Mouse (Mus musculus): ENCODE measurements around the gene Ptov1. TPM values are rescaled to one million over a fixed set of nuclear protein-coding genes. Genes with fewer than 3 reads are reported as not detected.

Gene Ptov1
- polyA plus RNA-seq, 1 experiment from 2014 or later = 525 TPM

- Histone ChIP-seq H3K4me3 (peak overlapping the region; percentile 62), H3K9me3 (no peaks in the 10 kb centered on the region), H3K27me3 (replicated peaks; ENCODE audit: low read depth, poor library complexity, severe bottlenecking) (no peaks in the 10 kb centered on the region), H3K36me3 (replicated peaks) (peaks cover 30% of the 10 kb centered on the region), H3K27ac (replicated peaks) (peak overlapping the region; percentile 83), H3K4me1 (peaks cover 76% of the 10 kb centered on the region)
- peak; percentile 26 for DNase-seq (ENCODE audit: low spot score)
- WGBS = 36% methylated on average over 26 of the region's 26 CpGs
Observed at GRCm38 (mm10) chr7:44853596-44854355, 15.8 kb downstream of the Ptov1 start.

DNA sequence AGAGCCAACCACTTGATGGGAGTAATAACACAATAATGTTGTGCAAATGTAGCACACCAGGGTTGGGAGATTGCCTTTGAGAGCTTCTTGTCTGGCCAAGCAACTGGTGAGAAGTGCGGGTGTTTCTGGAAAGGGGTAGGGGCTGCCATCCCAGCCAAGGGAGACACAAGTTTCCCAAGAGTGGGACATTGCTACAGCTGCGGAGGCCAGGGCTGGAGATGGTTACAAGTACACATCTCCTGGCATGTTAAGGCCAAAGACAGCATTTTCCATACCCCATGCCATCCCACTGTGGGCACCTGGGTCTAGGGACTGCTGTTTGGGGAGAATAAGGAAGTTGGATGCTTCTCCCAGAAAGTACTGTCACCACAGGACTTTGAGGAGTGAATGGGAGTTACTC lies 16.5 kb downstream of the Ptov1 start:
- Histone ChIP-seq H3K9me3 (no peaks in the 10 kb centered on the region), H3K27ac (replicated peaks) (no peak overlapping the region), H3K27me3 (replicated peaks; ENCODE audit: low read depth, poor library complexity, severe bottlenecking) (no peaks in the 10 kb centered on the region), H3K36me3 (replicated peaks) (peaks cover 25% of the 10 kb centered on the region), H3K4me3 (peak overlapping the region; percentile 62; the same call in 1 of the 2 replicates), H3K4me1 (peaks cover 72% of the 10 kb centered on the region)
- whole genome bisulfite sequencing = 98% methylated on average over 2 of the region's 2 CpGs
- no peak for DNase-seq (ENCODE audit: low spot score)

- H3K27ac ChIP-seq (replicated peaks) = no peak overlapping the region
- 91% methylated on average over 36 of the region's 36 CpGs for WGBS
Observed at GRCm38 (mm10) chr7:44852259-44853027, 17.1 kb downstream of the Ptov1 start.

DNA sequence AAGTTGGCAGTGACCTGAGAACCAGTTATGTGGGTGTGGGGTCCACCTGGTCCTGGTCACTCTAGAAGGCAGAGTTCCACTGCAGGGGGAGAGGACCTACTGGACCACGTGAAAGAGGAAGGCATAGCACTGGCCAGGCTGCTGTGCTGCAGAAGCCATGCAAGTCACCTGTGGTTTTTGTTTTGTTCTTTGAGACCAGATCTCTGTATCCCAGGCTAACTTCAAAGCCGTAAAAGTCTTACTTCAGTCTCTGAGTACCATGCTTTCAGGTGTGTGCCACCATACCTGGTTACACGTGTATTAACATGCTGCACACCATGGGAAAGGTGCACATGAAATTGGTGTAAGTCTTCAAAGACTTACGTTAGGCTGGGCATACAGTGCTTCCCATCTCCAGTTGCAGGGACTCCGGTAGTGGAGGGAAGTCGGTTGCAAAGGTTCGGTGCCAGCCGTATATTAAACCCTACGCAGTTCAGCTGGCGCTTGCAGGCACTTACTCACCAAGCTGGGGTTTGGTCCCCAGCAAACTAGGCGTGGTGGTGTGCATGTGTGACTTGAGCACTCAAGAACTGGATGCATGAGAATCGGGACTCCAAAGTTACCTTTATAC lies 17.9 kb downstream of the Ptov1 start:
- DNase-seq (ENCODE audit: low spot score) = no peak
- Histone ChIP-seq H3K9me3 (no peaks in the 10 kb centered on the region), H3K27me3 (replicated peaks; ENCODE audit: low read depth, poor library complexity, severe bottlenecking) (no peaks in the 10 kb centered on the region), H3K36me3 (replicated peaks) (peaks cover 28% of the 10 kb centered on the region), H3K27ac (replicated peaks) (no peak overlapping the region), H3K4me1 (peaks cover 69% of the 10 kb centered on the region), H3K4me3 (peak overlapping the region; percentile 82)
- 92% methylated on average over 12 of the region's 12 CpGs for WGBS

More at GRCm38 (mm10) chr7:44852259-44853027, 17.1 kb downstream of the Ptov1 start:
- Histone ChIP-seq H3K9me3 (no peaks in the 10 kb centered on the region), H3K36me3 (replicated peaks) (peaks cover 25% of the 10 kb centered on the region), H3K4me3 (peak overlapping the region; percentile 62), H3K4me1 (peaks cover 72% of the 10 kb centered on the region), H3K27me3 (replicated peaks; ENCODE audit: low read depth, poor library complexity, severe bottlenecking) (no peaks in the 10 kb centered on the region)
- no peak for DNase-seq (ENCODE audit: low spot score)

- H3K4me1 ChIP-seq = peaks cover 64% of the 10 kb centered on the region
- 80% methylated on average over 8 of the region's 8 CpGs for WGBS
- no peaks in the 10 kb centered on the region for H3K27me3 ChIP-seq (replicated peaks; ENCODE audit: low read depth, poor library complexity, severe bottlenecking)
- no peaks in the 10 kb centered on the region for H3K9me3 ChIP-seq
- H3K27ac ChIP-seq (replicated peaks) = peak overlapping the region; percentile 92
- no peak for DNase-seq (ENCODE audit: low spot score)
- H3K36me3 ChIP-seq (replicated peaks) = peaks cover 36% of the 10 kb centered on the region
- peak overlapping the region; percentile 82 for H3K4me3 ChIP-seq
Observed at GRCm38 (mm10) chr7:44850789-44851624, 18.6 kb downstream of the Ptov1 start.

GRCm38 (mm10) chr7:44850146-44850545 lies 19.4 kb downstream of the Ptov1 start:
- Histone ChIP-seq H3K4me1 (peaks cover 57% of the 10 kb centered on the region), H3K27me3 (replicated peaks; ENCODE audit: low read depth, poor library complexity, severe bottlenecking) (no peaks in the 10 kb centered on the region), H3K27ac (replicated peaks) (peak overlapping the region; percentile 92), H3K4me3 (peak overlapping the region; percentile 82), H3K36me3 (replicated peaks) (peaks cover 44% of the 10 kb centered on the region), H3K9me3 (no peaks in the 10 kb centered on the region)
- WGBS = under 1% methylated on average over 33 of the region's 33 CpGs
- DNase-seq (ENCODE audit: low spot score) = peak; percentile 91

GRCm38 (mm10) chr7:44849416-44850111 lies 20.0 kb downstream of the Ptov1 start:
- peak overlapping the region; percentile 82 for H3K4me3 ChIP-seq
- H3K36me3 ChIP-seq (replicated peaks) = peaks cover 50% of the 10 kb centered on the region
- peak overlapping the region; percentile 92 for H3K27ac ChIP-seq (replicated peaks)
- peak; percentile 94 for DNase-seq (ENCODE audit: low spot score)
- under 1% methylated on average over 41 of the region's 41 CpGs for WGBS
- no peaks in the 10 kb centered on the region for H3K9me3 ChIP-seq
- peaks cover 52% of the 10 kb centered on the region for H3K4me1 ChIP-seq
- H3K27me3 ChIP-seq (replicated peaks; ENCODE audit: low read depth, poor library complexity, severe bottlenecking) = no peaks in the 10 kb centered on the region

GRCm38 (mm10) chr7:44848561-44849415 lies 20.8 kb downstream of the Ptov1 start, which contains the start of the genes Akt1s1 and Tbc1d17:
Gene Akt1s1 (plus strand): TSS chr7:44848991.
Gene Tbc1d17 (minus strand): TSS chr7:44849079.
- Histone ChIP-seq H3K27me3 (replicated peaks; ENCODE audit: low read depth, poor library complexity, severe bottlenecking) (no peaks in the 10 kb centered on the region), H3K36me3 (replicated peaks) (peaks cover 56% of the 10 kb centered on the region), H3K9me3 (no peaks in the 10 kb centered on the region), H3K4me3 (peak within 1 kb of the TSS; percentile 82), H3K4me1 (peaks cover 44% of the 10 kb centered on the region), H3K27ac (replicated peaks) (peak within 1 kb of the TSS; percentile 92)
- DNase-seq (ENCODE audit: low spot score) = peak; percentile 96
- WGBS = under 1% methylated on average over 54 of the region's 54 CpGs

DNA sequence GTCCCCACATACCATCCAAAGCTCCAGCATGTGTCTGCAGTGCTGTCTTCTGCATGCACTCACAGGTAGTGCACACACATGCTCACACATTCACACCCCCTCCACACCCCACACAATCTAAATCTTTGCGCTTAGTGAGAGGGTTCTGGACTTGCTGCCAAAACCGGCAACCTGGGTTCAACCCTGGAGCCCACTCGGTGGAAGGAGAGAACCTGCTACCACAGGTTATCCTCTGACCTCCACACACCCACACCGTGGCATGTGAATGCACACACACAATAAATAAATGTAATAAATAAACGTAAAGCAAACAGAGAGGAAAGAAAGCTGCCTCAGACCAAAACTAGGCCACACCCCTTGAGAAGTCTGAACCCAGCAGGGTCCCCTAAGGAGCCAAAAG lies 21.8 kb downstream of the Ptov1 start:
- H3K4me3 ChIP-seq = peak overlapping the region; percentile 82
- H3K4me1 ChIP-seq = peaks cover 34% of the 10 kb centered on the region
- WGBS = 82% methylated on average over 5 of the region's 5 CpGs
- no peaks in the 10 kb centered on the region for H3K27me3 ChIP-seq (replicated peaks; ENCODE audit: low read depth, poor library complexity, severe bottlenecking)
- no peaks in the 10 kb centered on the region for H3K9me3 ChIP-seq
- H3K36me3 ChIP-seq (replicated peaks) = peaks cover 57% of the 10 kb centered on the region
- no peak for DNase-seq (ENCODE audit: low spot score)
- peak overlapping the region; percentile 92; the same call in 1 of the 2 replicates for H3K27ac ChIP-seq (replicated peaks)

- Histone ChIP-seq H3K36me3 (replicated peaks) (peaks cover 60% of the 10 kb centered on the region), H3K4me1 (peaks cover 27% of the 10 kb centered on the region), H3K27ac (replicated peaks) (no peak overlapping the region), H3K4me3 (0 out of 2 replicates have a peak overlapping the region, but pooled peaks have one; percentile 8), H3K27me3 (replicated peaks; ENCODE audit: low read depth, poor library complexity, severe bottlenecking) (peaks cover under 1% of the 10 kb centered on the region), H3K9me3 (no peaks in the 10 kb centered on the region)
- no peak for DNase-seq (ENCODE audit: low spot score)
- WGBS = 92% methylated on average over 7 of the region's 7 CpGs
Observed at GRCm38 (mm10) chr7:44846804-44847203, 22.8 kb downstream of the Ptov1 start.

DNA sequence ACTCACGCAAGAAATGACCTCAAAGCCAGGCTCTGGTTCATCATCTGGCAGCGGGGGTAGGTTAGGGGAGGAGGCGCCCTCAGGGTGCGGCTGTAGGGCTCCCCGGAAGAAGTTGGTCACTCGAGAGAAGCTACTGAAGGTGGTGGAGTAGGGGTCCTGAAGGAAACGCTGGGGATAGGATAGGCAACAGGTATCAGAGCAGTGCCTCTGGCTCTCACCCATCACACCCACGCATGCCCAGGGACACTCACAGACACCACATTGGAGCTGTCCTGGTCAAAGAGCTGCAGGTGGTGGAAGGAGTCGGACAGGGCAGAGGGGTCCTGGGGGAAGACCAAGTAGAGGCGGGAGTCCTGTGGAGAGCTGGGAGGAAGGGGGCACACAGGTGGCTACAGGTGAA lies 24.6 kb downstream of the Ptov1 start:
- DNase-seq (ENCODE audit: low spot score) = no peak
- H3K27me3 ChIP-seq (replicated peaks; ENCODE audit: low read depth, poor library complexity, severe bottlenecking) = peaks cover 19% of the 10 kb centered on the region
- H3K4me1 ChIP-seq = peaks cover 17% of the 10 kb centered on the region
- H3K36me3 ChIP-seq (replicated peaks) = peaks cover 69% of the 10 kb centered on the region
- no peak overlapping the region for H3K27ac ChIP-seq (replicated peaks)
- H3K9me3 ChIP-seq = no peaks in the 10 kb centered on the region
- WGBS = 93% methylated on average over 10 of the region's 10 CpGs
- no peak overlapping the region for H3K4me3 ChIP-seq
